Mouse (Mus musculus) ovary, postnatal 36 days (tissue): ENCODE measurements around the gene Sept9.
"Not testable (repeated sequence)": the region's sequence is repeated elsewhere in the genome, so short reads cannot be mapped to it uniquely, and the experiment has no call there.

Experiments
- DNase-seq: peaks from one replicate; pipeline ENCODE4 v3.0.0; 2022; ENCODE audit warnings: low spot score, mixed read lengths

Sept9 gene

DNA sequence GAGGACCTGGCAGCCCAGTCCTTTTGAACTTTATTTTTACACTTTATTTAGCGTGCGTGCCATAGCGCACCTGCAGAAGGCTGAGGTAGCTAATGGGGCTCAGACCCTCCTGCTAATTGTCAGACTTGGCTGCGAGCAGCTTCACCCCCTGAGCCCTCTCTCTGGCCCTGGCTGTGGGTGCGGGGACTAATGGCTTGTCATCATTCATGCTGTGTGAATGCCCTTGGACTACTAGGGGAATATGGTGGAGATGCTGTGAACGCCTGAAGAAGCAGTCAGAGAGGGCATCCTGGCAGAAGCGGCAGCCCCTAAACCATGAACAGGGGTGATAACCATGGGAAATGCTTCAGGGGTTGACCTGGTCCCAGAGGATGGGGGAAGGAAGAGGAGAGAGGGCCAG is 114.0 kb downstream of the Sept9 start:
- no peak for DNase-seq

DNA sequence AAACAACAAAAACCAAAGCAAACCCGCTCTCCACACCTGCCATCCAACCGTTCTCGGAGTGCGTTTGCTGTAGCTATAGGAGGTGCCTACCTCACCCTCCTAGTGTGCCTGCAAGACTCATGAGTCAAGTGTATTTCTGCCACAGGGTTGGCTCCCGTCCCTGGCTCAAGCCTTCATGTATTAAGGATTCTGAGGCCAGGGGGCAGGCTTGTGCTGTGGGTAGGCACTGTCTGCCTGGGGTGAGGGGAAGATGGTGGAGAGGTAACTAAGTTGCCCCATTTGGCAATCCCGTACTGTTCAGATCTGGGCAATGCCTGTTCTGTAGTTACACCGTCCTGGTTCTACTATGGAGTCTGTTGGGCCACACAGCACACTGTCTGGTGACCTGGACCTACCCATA is 114.6 kb downstream of the Sept9 start:
- no peak for DNase-seq

DNA sequence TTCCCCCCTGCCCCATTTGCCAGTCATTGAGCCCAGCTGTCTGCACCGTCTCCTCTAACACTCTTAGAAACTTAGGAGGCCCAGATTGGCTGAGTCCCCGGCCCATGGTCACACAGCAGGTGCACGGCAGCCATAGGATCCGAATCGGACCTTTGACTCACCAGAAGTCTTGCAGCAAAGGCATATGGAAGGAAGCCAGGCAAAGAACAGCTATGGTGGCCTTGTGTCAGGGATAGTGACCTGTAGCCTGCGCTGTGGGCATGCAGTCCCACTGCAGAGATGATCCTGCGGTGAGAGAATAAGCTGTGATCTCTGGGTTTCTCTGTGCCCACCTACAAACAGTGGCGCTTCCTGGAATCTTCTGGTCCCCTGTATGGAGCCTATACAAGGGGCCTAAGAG is 115.1 kb downstream of the Sept9 start:
- no peak for DNase-seq

- no peak for DNase-seq
Measured at GRCm38 (mm10) chr11:117315309-117315708, 115.8 kb downstream of the Sept9 start.

- no peak for DNase-seq
Measured at GRCm38 (mm10) chr11:117316441-117317331, 117.2 kb downstream of the Sept9 start.

- DNase-seq, result no peak
Measured at GRCm38 (mm10) chr11:117317429-117318101, 118.1 kb downstream of the Sept9 start.

- DNase-seq, result no peak
Measured at GRCm38 (mm10) chr11:117318202-117318601, 118.7 kb downstream of the Sept9 start.

DNA sequence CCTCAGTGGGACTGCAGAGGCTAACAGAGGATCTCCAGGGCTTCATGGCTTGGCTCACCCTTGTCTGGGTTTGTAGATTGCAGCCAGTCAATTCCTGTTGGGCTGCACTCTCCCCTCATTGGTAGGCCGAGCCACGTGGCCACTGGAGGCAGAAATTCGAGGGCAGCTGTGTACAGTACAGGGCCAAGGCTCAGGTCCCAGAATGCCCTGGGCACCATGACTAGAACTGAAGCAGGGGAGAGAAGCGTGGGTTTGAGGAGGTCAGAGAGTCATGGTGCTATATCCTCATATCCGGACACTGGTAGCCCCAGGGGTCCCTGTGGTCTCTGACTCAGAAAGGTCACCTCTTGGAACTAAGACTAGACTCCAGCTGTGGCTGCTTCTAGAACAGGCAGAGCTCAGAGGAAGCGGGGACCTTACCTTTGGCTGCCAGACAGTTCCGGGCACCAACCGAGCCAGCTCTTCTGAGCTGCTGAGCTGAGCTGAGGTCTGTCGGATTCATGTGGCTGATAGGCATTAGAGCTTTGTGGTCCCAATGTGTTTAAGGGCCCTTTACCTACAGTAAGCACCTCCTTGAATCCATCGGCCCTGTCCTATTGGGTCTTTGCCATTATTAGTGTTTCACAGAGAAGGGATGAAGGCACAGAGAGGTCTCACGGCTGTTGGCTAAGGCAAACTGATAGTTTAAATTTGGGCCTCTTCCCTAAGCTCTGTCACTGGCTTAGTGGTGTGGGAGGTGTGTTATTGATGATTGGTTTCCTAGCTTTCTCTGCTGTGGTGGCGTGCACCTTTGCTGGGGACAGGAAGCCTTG is 119.5 kb downstream of the Sept9 start:
- DNase-seq, result no peak

DNA sequence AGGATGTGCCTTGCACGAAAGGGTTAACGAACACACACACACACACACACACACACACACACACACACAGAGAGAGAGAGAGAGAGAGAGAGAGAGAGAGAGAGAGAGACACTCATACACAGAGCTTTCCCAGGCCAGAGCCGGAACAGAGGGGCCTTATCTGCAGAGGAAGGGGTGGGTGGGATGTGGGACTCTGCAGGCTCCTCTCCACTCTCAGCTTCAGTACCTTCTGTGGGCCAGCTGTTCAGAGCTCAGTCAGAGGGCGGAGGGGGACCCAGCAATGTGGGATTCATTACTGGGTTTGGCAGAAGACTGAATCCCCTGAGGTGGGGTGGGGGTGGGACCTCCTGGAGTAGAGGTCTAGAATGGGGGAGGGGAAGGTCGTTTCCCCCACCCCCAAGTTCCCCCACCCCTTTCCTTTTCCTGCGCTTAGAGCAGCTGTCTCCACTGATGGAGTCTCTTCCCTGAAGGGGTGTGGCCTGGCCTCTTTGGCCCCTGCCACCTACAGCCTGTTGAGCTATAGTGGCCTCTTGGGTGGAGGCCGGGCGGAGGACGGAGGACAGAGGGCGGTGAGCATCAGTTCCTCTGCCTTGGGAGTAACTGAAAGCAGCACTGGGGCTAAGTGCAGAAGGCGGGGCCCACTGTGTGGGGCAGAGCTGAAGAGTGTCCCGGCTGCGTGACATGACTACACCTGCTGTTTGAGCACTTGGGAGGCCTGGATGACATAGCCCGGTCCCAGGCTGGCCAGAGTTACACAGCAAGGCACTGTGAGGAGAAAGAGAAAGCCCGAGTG is 120.3 kb downstream of the Sept9 start:
- DNase-seq, result no peak

GRCm38 (mm10) chr11:117320482-117320881 is 121.0 kb downstream of the Sept9 start:
- DNase-seq, result no peak

DNA sequence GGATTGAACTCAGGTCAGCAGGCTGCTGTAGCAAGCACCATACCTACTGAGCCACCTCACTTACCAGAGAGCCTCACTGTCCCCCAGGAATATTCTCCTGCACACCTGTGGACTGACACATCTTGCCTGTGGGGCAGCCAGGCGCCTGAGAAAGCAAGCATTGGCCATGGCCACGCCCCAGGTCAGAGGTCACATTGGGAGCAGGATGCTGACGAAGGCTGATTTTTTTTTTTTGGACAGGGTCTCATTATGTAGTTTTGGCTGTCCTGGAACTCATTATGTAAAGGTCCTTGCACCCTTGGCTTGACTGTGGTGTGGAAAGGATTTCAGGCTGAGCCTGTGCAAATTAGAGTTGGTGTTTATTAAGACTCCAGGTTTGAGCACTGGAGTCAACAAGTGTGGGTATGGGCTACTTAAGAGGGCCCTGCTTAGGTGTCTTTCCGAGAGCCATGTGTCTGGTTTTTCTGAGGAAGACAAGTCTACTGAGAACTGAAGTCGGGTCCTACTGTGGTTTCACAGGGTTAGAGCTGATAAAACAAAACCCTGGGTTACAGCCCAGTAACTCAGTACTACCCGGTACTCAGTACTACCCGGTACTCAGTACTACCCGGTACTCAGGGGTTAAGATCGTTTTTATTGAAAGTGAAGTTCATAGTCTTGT is 122.0 kb downstream of the Sept9 start:
- no peak for DNase-seq

GRCm38 (mm10) chr11:117322311-117322710 is 122.8 kb downstream of the Sept9 start:
- no peak for DNase-seq

DNA sequence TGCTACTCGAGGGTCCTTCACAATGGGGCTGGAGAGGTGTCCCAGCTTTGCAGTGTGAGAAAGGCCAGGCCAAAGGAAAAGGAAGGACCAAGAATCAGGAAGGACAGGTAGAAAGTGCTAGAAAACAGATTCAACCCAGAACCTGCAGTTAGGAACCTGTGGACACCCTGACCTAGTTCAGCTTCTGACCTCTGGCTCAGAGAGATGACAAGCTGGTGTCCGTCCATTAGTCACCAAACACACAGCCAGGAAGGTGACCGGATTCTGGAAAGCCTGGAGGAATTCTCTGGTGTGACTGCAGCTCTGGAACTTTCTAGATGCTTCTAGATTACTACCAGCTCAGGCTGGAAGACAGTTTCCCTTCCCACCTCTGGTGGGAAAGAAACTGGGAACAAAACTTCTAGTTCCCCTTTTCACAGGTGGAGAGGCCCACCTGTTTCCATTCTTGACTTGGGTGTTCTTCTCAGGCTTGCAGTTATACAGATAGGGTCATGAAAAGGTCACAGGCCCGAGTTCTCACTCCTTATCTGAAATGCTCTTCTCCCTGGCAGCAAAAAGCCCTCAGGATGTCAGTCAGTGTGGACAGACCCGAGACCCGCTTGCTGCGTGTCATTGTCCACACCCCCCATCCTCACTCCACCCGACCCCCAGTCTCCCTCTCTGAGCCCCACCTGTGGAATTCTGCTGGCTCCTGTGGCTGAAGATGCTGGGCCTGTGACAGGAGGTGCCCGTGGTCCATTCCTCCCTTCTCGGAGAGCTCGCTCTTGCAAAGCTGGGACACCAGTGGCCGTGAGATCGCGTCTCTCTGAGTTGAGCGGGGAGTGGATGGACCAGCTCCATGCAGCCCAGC is 123.5 kb downstream of the Sept9 start:
- DNase-seq, result no peak

GRCm38 (mm10) chr11:117323976-117324574 is 124.6 kb downstream of the Sept9 start:
- no peak for DNase-seq

- not testable (repeated sequence) for DNase-seq
Measured at GRCm38 (mm10) chr11:117324718-117325117, 125.3 kb downstream of the Sept9 start.

GRCm38 (mm10) chr11:117325131-117325467 is 125.6 kb downstream of the Sept9 start:
- no peak for DNase-seq

DNA sequence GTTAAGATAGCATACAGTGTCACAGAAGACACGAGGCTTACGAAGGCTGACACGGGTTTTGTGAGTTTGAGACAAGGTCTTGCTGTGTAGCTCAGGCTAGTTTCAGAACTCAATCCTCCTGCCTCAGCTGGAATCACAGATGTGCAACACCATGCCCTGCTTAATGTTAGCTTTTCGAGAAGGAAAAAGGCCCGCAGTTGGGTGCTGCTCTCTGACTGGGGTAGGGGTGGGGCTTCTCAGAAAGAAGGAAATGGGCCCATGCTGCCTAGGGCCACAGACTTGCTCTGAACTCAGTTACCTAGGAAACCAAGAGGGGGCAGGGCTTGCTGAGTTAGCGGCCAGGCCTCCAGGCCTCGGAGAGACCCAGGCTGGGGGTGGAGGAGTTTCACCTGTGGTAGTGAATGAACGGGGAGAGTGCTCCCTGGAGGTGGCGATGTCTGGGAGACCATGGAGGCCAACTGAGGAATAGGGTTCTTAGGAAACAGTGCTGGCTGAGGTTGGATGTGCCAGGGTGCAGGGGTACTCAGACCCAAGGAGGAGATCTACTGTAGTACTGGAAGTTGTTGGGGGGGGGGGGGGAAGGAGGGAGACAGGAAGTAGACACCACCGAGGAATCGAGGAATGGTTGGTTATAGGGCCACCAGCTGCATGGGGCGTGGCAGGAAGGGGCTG is 126.1 kb downstream of the Sept9 start:
- DNase-seq, result no peak

DNA sequence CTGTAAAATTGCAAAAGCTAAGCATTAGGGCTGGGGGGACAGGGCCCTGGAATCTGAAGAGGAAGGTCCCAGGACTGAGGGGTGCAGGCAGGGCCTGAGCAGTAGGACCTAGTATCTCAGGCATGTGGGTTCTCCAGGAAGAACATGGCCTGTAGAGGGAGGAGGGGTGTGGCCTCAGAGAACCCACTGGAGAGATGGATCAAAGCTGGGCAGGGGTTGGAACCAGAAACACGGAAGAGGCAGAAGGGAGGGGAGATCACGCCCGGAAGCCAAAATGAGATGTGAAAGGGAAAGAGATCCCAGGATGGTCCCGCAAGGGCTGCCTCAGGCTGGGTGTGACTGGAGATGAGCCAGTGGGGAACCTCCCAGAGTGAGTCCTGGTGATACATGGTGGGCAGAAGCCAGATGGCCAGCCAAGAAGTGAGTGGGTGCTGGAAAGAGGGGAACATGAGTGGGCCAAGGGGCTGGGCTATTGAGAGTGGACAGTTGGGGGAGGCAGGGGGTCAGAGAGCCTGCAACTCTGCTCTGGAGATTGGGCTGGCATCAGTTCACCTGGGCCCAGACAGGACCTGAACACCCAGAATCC is 126.8 kb downstream of the Sept9 start:
- no peak for DNase-seq
